Mouse (Mus musculus): ENCODE measurements around the gene Pes1.

Pes1 gene

DNA sequence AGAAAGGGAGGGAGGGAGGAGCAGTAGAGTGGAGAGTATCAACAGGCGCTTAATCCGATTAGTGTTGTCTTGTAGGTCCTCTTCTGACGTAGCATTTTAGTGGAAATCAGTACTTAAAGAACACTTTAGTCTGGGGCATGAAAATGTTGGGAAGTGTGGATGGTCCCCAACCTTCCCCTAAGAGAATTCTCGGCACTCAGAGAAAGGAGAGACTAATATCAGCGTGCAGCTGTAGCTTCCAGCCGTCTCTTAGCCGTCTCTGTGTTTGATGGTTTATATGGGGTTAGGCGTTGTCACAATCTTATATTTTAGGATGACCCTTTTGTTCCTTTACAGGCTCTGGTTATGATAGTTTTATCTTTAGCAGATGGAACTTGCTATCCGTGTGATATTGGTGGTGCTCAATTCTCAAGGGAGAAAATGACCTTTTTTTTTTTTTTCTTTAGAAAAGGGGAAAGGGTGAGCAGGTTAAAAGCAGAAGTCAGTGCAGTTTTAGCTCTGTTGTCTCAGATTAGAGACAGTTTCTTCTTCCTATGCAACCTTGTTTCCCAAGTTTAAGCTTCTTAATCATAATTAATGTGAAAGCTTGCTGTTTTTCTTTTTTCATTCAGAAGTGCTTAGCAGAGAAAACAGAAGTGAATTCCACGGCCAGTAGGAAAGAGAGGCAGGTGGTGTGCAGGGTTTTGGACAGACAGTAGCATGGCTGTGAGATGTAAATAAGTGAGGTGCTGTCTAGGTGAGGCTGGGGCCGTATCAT, 819 bp downstream of the Pes1 start:
- no peak for DNase-seq (ENCODE audit: low spot score)

DNA sequence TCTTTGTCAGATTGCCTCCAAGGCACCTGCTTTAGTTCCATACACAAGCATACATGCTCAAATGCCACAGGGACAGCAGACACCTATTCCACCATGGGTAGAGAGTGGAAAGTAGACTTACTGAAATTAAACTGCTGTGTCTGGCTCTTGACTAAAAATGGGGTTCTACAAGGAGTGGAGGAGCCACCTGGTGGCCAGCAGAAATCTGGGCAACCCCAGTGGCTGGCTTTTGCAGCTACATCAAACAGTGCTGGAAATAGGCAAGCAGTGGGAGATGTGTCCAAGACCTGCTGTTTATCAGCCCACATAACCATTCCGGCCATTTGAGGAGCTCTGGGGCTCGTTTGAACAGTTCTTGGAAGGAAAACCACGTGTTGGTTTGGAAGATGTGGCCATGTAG, 6.1 kb downstream of the Pes1 start:
- no peak for DNase-seq (ENCODE audit: low spot score)

DNA sequence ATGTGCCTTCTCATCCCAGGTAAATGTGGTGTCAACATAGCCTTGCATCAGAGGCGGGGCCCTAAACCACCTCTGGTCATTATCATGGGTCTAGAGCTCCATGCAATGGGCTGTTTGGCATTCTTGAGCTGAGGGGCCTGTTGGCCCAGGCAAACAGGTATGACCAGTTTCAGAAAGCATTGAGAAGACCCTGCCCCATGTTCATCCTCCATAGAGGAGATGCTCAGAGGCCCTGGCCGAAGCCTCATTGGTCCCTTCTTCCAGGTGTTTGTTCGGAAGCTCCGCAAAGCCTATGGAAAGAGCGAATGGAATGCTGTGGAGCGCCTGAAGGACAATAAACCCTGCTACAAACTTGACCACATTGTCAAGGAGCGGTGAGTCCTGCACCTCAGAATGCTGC, 6.6 kb downstream of the Pes1 start:
- DNase-seq (ENCODE audit: low spot score), result no peak

DNA sequence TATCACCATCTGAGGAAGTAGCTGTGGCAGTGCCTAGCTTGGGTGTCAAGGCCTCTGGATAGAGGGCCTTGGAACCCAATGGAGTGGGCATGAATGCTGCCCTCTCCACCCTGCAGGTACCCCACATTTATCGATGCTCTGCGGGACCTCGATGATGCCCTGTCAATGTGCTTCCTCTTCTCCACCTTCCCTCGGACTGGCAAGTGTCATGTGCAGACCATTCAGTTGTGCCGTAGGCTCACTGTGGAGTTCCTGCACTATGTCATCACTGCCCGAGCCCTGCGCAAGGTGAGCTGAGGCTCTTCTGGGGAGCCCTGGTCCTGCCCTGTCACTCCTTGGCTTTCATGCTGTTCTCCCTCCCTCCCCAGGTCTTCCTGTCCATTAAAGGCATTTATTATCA, 9.3 kb downstream of the Pes1 start:
- DNase-seq (ENCODE audit: low spot score), result no peak

DNA sequence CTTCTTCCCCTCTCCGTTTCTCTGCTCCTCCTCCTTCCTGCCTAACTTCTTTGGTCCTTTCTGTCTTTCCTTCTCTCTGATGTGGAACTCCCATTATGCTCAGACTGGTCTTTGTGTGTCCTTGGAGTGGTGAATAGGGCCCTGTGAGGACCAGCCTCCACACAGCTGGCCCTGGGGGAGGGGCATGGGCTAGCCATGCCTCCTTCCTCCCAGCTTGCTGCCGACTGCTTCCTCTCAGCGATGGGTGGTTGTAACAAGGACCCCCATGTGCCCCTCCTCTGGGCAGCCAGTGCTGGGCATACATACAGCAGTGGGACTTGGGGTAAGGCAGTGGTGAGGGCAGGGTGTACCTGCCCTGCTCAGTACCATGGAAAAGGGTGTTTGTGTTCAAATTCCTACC, 10.5 kb downstream of the Pes1 start:
- no peak for DNase-seq (ENCODE audit: low spot score)

DNA sequence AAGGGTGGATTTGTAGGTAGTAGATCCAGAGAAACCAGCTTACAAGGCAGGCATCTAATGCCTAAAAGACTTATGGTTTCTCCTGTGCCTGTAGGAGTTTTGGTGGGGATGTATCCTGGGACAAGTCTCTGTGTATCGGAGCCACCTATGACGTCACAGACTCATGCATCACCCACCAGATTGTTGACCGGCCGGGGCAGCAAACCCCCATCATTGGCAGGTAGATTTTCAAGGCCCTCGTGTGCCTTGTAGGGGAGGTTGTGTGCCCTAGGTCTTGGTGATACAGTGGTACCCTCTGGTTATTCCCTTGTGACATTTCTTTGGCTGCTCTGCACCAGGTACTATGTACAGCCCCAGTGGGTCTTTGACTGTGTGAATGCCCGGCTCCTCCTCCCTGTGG, 12.9 kb downstream of the Pes1 start, which contains the start of gene 4930556J24Rik:
4930556J24Rik (minus strand) TSS at position 101 of the 400 bp plus-strand sequence.
- DNase-seq (ENCODE audit: low spot score), result no peak

DNA sequence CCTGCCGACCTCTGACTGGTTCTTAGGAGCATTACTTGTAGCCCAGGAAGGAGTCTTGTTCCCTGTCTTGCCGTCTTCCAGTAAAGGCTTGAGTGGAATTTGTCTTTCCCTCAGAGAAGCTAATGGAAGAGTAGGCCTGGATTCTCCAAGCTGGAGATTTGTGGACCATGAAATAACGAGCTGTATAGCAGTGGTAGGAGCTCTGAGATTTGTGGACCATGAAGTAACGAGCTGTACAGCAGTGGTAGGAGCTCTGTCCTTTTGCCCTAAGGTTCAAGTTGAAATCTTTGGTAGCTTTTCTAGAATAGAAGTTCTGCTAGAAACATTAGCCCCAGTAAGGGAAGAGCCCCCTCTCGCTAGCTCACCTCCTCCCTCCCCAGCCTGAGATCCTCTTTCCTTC, 14.6 kb downstream of the Pes1 start:
- no peak for DNase-seq (ENCODE audit: low spot score)

DNA sequence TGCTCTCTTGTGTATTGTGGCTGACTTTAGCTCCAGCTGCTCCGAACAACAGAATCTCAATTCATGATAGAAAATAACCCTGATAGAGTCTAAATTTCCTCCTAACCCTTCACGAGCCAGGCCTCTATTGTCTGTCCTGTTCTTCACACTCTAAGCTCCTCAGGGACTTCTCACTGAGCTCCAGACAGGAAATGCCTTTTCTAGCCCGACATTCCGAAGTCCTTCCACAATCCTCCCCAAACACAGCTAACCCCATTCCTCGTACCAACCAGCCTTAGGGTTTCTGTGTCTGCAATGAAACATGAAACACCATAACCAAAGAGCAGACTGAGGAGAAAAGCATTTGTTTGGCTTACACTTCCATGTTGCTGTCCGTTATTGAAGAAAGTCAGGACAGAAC, 17.8 kb downstream of the Pes1 start:
- no peak for DNase-seq (ENCODE audit: low spot score)

DNA sequence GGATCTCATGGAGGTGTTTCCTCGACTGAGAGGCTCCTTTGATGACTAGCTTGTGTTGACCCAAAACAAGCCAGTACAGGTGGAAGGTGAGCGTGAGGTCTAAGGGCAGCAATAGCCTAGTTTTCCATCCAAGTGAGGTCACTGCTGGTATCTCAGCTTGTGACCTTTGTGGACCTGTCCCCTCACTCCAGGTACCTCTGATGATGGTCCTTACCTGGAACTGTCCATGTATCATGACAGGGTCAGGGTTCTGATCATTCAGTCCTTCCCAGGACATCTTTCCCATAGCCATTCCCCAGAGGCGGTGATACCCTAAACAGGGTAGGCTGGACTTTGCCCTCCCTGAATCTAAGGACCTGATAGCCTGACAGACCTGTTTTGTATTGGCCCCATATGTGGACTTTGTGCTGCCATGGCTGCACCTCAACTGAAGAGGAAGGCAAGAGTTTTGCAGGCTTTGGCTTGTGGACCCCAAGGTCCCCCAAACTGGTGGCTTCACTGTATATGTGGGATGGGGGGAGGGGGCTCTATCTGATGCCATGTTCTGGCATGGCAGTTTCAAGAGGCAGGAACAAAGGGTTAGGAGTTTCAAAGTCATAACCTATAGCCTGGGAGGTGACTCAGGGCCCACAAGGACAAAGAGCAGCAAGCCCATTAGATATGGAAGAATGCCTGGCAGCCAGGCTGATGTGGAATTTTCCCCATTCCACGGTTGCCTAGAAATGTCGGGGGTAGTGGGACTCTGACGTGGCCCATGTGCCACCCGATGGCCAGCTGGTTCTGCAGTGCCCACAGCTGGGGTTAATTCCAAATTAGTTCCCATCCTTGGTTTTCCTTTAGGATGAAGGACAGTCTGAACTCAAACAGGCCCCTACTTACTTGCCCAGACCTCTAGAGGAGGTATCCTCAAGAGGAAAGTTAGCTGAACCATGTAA, 18.8 kb downstream of the Pes1 start:
- no peak for DNase-seq (ENCODE audit: low spot score)

DNA sequence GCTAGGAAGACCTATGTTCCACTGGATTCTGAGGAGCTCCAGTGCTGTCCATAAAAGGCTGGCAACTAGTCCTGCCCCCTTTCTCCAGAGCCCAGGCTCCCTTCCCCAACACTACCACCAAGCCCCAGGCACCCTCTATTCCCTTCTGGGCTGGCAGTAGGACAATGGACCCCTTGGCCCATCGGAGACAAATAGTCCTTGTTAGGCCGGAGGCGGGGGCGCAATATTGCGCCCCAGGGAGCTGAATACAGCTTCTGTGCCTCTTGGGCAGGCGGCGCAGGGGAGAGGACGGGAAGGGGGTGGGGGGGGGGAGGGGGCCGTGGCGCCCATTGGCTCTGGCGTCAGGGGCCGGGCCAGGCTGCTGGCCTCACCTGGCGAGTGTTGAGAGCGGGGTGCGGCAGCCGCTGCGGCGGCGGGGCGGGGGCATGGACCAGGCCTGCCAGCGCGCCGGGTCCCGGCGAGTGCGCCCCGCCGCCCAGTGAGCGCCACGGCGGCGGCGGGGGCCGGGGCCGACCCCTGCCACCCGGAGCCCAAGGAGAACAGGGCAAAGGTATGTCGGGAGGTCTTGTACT, 19.6 kb downstream of the Pes1 start, which contains the start of gene Gal3st1:
Gal3st1 (plus strand) TSS at position 346 of the 572 bp plus-strand sequence.
- no peak for DNase-seq (ENCODE audit: low spot score)

DNA sequence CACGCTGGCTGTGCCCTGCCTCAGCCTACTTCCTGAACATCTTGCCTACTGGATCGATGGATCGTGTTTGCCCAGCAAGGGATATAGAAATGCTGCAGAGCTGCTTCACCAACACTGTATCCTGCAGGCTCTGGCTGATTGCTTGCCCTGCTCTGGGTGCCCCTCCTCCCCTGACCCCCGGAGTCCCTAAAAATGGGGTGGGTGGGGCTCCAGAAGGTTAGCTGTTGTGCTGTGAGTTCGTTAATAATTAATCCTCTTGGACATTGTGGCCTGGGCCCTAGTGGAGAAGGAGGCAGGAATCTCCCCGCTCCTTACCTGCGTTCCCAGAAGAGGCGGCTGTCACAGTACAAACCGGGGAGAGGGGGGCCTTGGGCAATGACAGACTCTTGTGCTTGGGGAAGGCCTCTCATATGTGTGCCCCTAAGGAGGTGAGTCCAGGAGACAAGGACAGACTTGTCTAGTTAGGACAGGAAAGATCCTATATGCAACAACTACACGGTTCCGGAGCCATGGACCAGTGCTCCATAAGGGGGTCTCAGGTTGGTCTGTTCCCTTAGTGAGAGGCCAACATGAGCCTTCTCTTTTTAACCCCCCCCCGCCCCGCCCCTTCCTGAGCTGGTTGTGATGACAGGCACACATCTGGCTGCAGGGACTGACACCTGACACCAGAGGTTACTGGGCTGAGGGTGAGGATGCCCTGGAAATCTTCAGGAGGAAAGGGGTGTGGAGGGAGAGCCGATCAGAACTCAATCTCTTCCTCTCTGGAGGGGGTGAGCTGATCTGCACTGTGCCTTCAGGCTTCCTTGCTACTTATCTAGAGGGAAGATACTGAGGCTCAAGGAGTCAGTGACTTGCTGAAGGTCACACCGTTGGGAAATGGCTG, 20.3 kb downstream of the Pes1 start:
- DNase-seq (ENCODE audit: low spot score), result no peak

DNA sequence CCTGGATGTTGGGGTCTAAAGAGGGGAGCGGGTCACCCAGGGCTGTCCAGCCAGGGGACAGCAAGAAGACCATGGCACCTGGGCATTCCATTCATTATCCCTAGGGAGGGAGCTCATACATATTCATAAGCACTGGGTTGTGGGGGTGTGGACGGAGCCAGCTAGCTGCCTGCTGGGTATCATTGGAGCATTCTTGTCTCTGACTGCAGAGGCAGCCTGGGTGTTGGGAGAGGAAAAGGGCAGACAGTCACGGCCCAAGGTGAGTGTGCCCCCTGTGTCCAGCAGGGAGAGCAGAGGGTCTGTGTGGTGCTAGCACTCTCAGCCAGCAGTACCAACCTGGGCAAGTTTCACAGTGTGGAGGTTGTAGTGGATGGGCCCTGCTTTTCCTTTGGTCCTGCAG, 26.0 kb downstream of the Pes1 start:
- no peak for DNase-seq (ENCODE audit: low spot score)

DNA sequence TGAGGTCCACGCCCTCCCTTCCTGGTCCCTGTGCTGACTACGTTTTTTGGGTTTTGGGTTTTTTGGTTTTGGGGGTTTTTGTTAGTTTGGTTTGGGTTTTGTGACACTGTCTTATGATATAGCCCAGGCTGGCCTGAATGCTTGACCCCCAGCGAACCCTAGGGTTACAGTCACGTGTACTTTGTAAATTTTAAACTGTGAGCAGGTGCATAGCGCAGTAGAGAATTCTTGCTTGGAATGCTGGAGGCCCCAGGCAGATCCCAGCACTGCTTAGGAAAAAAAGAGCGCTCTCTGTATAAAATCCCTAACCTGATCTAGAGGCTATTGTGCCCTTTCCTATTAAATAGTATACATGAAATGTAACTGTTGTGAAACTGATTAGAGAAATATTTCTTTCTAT, 29.4 kb downstream of the Pes1 start:
- no peak for DNase-seq (ENCODE audit: low spot score)

DNA sequence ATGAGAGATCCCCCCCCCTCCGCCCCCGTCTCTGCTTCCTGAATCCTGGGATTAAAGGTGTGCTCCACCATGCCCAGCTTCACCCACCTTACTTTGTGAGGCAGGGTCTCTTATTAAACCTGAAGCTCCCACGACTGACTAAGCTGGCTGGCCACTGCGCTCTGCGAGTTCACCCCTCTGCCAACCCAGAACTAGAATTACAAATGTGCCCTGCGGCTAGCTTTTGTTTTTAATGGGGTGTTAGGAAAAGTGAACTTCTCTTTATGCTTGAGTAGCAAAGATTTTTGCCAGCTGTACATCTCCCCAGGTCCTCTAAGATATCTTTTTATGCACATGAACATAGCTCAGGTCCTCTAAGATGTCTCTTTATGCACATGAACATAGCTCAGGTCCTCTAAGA, 30.1 kb downstream of the Pes1 start:
- no peak for DNase-seq (ENCODE audit: low spot score)

DNA sequence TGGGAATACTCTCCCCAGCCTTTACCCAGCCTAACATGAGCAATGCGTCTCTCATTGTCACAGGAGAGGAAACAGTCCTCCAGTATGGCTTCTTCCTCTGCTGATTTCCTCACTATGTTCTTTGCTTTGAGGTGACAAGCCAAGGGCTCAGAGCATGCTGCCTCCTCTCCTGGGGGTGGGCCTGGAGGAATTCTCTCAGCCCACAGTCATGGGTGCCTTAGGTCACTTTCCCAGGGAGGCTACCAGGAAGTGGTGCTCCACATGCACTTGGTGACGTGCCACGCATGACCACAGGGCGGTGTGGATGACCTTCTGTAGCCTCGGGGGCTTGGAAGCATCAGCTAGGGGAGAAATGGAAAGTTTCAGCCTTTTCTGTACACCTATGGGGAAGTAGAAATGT, 31.7 kb downstream of the Pes1 start:
- DNase-seq (ENCODE audit: low spot score), result no peak

DNA sequence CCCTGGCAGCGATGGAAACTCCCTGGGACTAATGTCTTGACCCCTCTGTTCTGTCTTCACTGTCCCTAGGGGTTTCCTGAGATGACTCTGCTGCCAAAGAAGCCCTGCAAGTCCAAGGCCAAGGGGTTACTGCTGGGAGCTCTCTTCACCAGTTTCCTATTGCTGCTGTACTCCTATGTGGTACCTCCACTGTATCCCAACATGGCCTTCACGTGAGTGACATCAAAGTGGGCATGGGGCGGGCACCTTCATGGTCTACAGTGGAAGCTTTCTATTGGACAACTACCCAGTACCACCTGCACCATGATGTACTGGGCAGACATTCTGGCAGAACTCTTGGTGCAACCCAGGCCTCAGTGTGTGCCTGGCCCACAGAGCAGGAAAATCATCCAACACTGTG, 33.1 kb downstream of the Pes1 start:
- no peak for DNase-seq (ENCODE audit: low spot score)

DNA sequence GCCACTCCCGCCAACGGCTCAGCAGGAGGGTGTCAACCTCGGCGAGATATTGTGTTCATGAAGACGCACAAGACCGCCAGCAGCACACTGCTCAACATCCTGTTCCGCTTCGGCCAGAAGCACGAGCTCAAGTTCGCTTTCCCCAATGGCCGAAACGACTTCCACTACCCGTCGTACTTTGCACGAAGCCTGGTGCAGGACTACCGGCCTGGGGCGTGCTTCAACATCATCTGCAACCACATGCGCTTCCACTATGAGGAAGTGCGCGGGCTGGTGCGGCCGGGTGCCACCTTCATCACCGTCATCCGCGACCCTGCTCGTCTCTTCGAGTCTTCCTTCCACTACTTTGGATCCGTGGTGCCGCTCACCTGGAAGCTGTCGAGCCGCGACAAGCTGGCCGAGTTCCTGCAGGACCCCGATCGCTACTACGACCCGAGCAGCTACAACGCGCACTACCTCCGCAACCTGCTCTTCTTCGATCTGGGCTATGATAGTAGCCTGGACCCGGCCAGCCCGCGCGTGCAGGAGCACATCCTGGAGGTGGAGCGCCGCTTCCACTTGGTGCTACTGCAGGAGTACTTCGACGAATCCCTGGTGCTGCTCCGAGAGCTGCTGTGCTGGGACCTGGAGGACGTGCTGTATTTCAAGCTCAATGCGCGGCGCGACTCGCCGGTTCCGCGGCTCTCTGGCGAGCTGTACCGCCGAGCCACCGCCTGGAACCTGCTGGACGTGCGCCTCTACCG, 34.4 kb downstream of the Pes1 start:
- no peak for DNase-seq (ENCODE audit: low spot score)

DNA sequence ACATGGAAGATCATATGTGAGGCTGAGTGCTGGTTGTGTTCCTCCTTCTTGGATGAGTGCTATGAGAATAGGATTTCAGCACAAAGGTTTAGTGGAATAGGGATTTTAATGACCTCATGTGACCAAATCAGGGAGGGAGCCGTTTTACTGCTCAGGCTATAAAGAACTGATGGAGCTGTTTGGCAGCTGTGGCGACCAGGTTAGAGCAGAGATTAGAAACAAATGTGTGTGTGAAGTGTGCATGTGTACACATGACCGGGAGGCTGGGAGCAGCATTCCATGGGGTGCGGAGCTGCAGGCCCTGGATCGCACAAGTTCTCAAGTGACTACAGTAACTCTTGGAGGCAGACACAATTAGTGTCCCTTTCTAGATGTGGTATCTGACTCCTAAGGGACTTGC, 35.8 kb downstream of the Pes1 start:
- DNase-seq (ENCODE audit: low spot score), result no peak

DNA sequence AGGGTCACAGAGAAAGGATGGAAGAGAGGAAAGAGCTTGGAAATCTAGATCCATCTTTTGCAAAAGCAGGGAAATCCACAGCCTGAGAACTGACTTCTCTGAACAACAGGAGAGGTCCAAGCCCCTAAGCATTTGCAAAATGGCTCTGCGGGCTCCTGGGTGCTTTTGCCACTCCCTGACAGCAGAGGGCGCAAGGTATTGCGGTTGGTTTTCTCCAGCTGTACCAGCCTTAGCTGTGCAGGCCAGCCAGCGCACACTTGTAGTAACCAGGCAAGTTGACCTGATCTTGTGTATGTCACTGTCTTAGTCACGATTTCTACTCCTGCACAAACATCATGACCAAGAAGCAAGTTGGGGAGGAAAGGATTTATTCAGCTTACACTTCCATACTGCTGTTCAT, 37.8 kb downstream of the Pes1 start:
- DNase-seq (ENCODE audit: low spot score), result peak; percentile 50

DNA sequence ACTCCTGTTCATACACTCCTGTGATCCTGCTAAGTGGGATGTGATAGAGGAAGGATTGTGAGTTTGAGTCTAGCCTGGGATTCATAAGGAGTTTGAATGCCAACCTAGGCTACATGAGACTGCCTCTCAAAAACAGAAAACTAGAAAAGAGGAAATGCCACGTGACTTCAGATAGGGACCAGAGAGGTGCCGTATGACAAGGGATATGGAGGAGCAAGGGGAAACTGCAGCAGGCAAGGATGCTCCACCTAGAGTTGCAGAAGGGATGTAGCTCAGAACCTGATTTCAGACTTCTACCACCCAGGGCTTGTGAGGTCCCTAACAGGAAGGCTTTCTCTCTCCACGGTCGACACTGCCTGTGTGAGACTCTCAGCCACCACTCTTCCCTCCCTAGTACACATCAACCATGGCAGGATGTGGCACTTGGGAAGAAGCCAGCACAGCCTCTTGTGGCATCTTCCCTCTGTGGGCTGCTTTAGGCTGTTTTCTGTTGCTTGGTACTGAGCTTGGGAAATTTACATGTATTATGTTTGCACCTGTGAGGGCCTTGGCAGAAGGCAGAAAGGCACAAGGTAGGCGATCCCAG, 41.5 kb downstream of the Pes1 start:
- no peak for DNase-seq (ENCODE audit: low spot score)

DNA sequence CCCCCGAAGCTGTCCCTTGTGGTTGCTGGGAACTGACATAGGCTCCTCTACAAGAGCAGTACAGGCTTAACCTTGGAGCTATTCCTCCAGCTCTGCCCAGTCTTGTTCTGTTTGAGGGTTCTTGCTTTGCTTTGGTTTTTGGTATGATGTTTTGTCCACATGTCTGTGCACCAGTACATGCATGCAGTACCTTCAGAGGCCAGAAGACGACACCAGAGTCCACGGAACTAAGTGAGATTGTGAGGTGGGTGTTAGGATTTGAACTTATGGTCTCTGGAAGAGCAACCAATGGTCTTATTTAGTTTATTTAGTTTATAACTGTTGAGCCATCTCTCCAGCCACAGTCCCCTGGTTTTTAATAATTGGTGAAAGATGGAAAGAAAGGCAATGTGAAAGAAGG, 42.7 kb downstream of the Pes1 start:
- no peak for DNase-seq (ENCODE audit: low spot score)

All from T-cell, adult 2 months (primary cell).